Mouse (Mus musculus): ENCODE measurements around the gene Acad9. TPM values are rescaled to one million over a fixed set of nuclear protein-coding genes. Genes with fewer than 3 reads are reported as not detected.

The Acad9 gene
- polyA plus RNA-seq (2021; fragmentation: Nextera tagmentation), result 36.6 and 38.4 TPM in 2 replicates
- long read RNA-seq, experiment 1, transcript Acad9-201 (18 exons, 3,930 nt), result major isoform, 56 of 73 reads
- long read RNA-seq, experiment 1, partial matches to known transcripts, result 9 of 73 reads
- long read RNA-seq, experiment 1, other reads (novel, unspliced or antisense), result 8 of 73 reads
- long read RNA-seq, experiment 2, transcript Acad9-201 (18 exons, 3,930 nt), result major isoform, 317 of 350 reads
- long read RNA-seq, experiment 2, partial matches to known transcripts, result 5 of 350 reads
- long read RNA-seq, experiment 2, other reads (novel, unspliced or antisense), result 27 of 350 reads

DNA sequence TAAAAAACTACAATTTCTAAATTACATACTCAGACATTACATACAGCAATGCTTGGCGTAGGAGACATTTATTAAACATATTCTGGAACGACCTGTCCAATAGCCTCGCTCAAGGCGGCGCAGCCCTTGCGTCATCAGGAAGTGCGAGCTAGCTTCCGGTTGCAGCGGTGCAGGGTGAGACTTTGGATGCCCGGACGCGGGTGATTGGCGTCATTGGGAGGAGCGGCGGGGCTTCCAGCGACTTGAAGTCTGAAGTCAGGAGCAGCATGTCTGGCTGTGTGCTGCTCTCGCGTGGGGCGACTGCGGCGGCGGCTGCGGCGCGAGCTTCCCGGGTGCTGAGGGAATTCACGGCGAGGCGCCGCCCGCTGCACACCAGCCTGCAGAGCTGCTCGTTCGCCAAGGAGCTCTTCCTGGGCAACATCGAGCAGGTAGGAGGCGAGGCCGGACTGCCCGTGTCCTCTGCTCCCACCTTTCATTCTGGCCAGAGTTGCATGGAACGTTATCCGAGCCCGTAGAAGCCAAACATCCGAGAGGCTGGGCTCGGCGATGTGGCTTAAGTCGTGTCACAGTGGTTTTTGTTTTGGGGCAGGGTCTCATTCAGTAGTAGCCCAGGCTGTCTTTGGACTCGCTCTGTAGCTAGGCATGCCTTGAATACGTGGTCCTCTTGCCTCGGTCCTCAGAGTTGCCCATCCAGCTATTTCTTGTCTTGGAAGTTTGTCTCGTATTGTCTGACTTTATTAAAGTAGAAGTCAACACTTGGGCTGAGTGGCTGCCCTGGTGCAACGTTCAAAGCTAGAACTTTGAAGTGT is at the start of gene Acad9:
TSS of gene Acad9 (plus strand) at position 137 of the 809 bp plus-strand sequence.

DNA sequence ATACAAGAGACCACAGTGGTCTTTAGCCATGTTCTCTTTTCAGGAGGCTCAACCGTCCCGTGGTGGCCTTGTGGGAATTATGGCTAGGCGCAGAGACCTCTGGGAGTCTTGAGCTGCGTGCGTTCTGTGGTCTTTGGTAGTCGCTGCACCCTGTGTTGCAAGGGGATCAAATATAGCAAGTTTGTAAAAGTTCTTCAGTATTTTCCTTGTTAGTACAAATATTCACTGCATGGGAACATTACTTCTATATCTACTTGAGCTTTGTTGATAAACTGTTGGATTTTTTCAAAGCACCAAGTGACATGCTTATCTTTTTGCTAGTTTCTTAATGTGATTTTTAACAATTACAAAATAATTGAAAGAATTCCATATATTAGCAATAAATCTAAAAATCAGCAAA is 12.3 kb upstream of the Acad9 start, which contains the start of gene Ccdc144b:
TSS of gene Ccdc144b (minus strand) at position 101 of the 400 bp plus-strand sequence.

Other genes with a start within 250 kb of the Acad9 start
- gene Dcun1d1, start 128.5 kb upstream of the Acad9 start, polyA plus RNA-seq (2021; fragmentation: Nextera tagmentation), result 66.6 and 68.0 TPM in 2 replicates
- gene Mccc1, start 65.3 kb upstream of the Acad9 start, polyA plus RNA-seq (2021; fragmentation: Nextera tagmentation), result 14.2 and 23.7 TPM in 2 replicates
- not detected in 2 replicates for gene Ccdc144b, start 12.4 kb upstream of the Acad9 start, polyA plus RNA-seq (2021; fragmentation: Nextera tagmentation)
- 7.7 and 7.8 TPM in 2 replicates for gene D3Ertd254e, start 85.0 kb downstream of the Acad9 start, polyA plus RNA-seq (2021; fragmentation: Nextera tagmentation)
- 2.1 and 2.2 TPM in 2 replicates for gene Qrfpr, start 156.3 kb downstream of the Acad9 start, polyA plus RNA-seq (2021; fragmentation: Nextera tagmentation)